Mouse (Mus musculus) liver, embryonic 14.5 days (tissue): ENCODE data around the gene Arhgap24. TPM values are rescaled to one million over a fixed set of nuclear protein-coding genes. Genes with fewer than 3 reads are reported as not detected.

Source experiments
- ATAC-seq: fragments of 200-750 bp; cut with Nextera tagmentation; 2 replicates; pipeline ENCODE4 v1.8.0; 2017; ENCODE audit warnings: moderate number of reproducible peaks, mild to moderate bottlenecking, moderate library complexity; ENCODE audit not compliant: insufficient read depth
- DNase-seq, 3 experiments: peaks; one replicate each; pipeline ENCODE4 v3.0.0-alpha.2; 2012 to 2013; ENCODE audit warnings: low read depth in 3 of 3, low spot score in 3 of 3
- H3K27ac ChIP-seq: fragments of 300-500 bp; sonication (generic); 2 replicates; pipeline ENCODE4 v1.5.1; 2014; ENCODE audit warnings: moderate library complexity, mild to moderate bottlenecking, control low read depth, inconsistent platforms
- H3K27me3 ChIP-seq: fragments of 300-500 bp; sonication (generic); 2 replicates; pipeline ENCODE4 v1.6.1; 2014; ENCODE audit warnings: mild to moderate bottlenecking, low read length, moderate library complexity; ENCODE audit not compliant: control insufficient read depth, insufficient read depth
- H3K36me3 ChIP-seq: fragments of 300-500 bp; sonication (generic); replicated peaks from 2 replicates; pipeline ENCODE4 v1.6.1; 2014; ENCODE audit warnings: low read depth; ENCODE audit not compliant: control insufficient read depth, insufficient read depth
- H3K4me1 ChIP-seq, 2 experiments: fragments of 200-500 bp in 1 of 2; fragments of 300-500 bp in 1 of 2; sonication (generic) in 1 of 2; replicated peaks; 2 replicates each; pipeline ENCODE4 v1.6.1; 2012 to 2014; ENCODE audit warnings: antibody characterized with exemption in 1 of 2, inconsistent platforms in 1 of 2, low read length in 1 of 2; ENCODE audit not compliant: control insufficient read depth in 2 of 2, insufficient read depth in 2 of 2
- H3K4me2 ChIP-seq: fragments of 300-500 bp; sonication (generic); 2 replicates; pipeline ENCODE4 v1.6.1; 2014; ENCODE audit warnings: low read depth, mild to moderate bottlenecking, control low read depth, moderate library complexity
- H3K4me3 ChIP-seq, 2 experiments: fragments of 200-500 bp in 1 of 2; fragments of 300-500 bp in 1 of 2; sonication (generic) in 1 of 2; 2 replicates each; pipeline ENCODE4 v1.5.1; 2012 to 2014; ENCODE audit warnings: low read depth in 2 of 2, low read length in 2 of 2, mild to moderate bottlenecking in 2 of 2, control low read depth in 1 of 2, inconsistent platforms in 1 of 2, moderate library complexity in 1 of 2; ENCODE audit not compliant: insufficient read depth in 1 of 2
- H3K9ac ChIP-seq: fragments of 300-500 bp; sonication (generic); replicated peaks from 2 replicates; pipeline ENCODE4 v1.6.1; 2014; ENCODE audit warnings: mild to moderate bottlenecking, control low read depth, moderate library complexity
- H3K9me3 ChIP-seq: fragments of 300-500 bp; sonication (generic); 2 replicates; pipeline ENCODE4 v1.6.1; 2016; ENCODE audit warnings: low read length, mixed read lengths; ENCODE audit not compliant: control insufficient read depth
- CTCF ChIP-seq: IDR thresholded peaks from 2 replicates; pipeline ENCODE4 v1.5.1; 2016; ENCODE audit warnings: antibody characterized with exemption, low read depth, control low read depth
- EP300 ChIP-seq: IDR thresholded peaks from 2 replicates; pipeline ENCODE4 v1.6.1; 2016; ENCODE audit warnings: antibody characterized with exemption, low read depth
- WGBS: fragments of 180-500 bp; shearing (Covaris S2); extraction: QIAGEN DNeasy Blood & Tissue Kit; methylation state at CpG from one replicate; pipeline ENCODE4 v1.1.7; 2014; ENCODE audit not compliant: insufficient replicate concordance; 5-methylcytosine and 5-hydroxymethylcytosine counted together
- polyA plus RNA-seq, 2 experiments: library from polyadenylated mRNA; depleted of rRNA in 1 of 2; stranded (reverse) in 1 of 2; unstranded in 1 of 2; fragments of >200 nt; fragmentation: Nextera tagmentation in 1 of 2; extraction: Ambion mirVana in 1 of 2; gene quantifications; 2 replicates each; pipeline versions ENCODE4 v1.2.1 to v1.2.3; 2012 to 2014

Arhgap24 gene
- polyA plus RNA-seq, 2 experiments, result 1.8 to 2.1 TPM

- no peak for DNase-seq
- Histone ChIP-seq H3K4me1 (no peaks in the 10 kb centered on the region), H3K36me3 (no peaks in the 10 kb centered on the region), H3K9ac (no peak overlapping the region), H3K9me3 (no peaks in the 10 kb centered on the region), H3K27me3 (no peaks in the 10 kb centered on the region), H3K4me2 (no peak overlapping the region), H3K4me3 (no peak overlapping the region), H3K27ac (no peak overlapping the region)
- no peak for ATAC-seq
- no peak for TF ChIP-seq EP300
- no peak for TF ChIP-seq CTCF
- WGBS, result 60% methylated on average over 2 of the region's 2 CpGs
These were observed 132.9 kb downstream of the Arhgap24 start for GRCm38 (mm10) chr5:102614081-102614480.

- Histone ChIP-seq H3K4me1 (no peaks in the 10 kb centered on the region), H3K9ac (no peak overlapping the region), H3K27ac (no peak overlapping the region), H3K27me3 (no peaks in the 10 kb centered on the region), H3K9me3 (no peaks in the 10 kb centered on the region), H3K4me3 (no peak overlapping the region), H3K4me2 (no peak overlapping the region), H3K36me3 (no peaks in the 10 kb centered on the region)
- no peak for TF ChIP-seq EP300
- TF ChIP-seq CTCF, result no peak
- no peak for DNase-seq
- WGBS, result 69% methylated on average over 6 of the region's 6 CpGs
- ATAC-seq, result no peak
These were observed 134.1 kb downstream of the Arhgap24 start for GRCm38 (mm10) chr5:102615249-102615648.

DNA sequence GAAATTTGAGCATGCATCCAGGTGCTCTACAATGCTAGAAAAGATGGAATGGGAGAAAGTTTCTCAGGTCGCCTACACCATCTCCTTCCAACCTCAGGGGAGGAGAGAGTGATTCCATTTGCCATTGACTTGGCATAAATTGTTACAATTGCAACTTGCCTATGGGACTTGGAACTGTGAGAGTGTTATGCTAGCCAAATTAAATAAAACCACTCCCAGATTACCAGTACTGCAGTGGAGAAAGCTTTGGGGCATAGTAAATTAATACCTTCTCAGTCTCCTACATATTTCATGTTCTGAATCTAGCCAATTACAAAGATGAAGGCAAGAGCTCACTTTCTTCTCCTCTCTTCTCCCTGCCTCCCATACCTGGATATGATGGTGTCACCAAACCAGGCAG is 139.8 kb downstream of the Arhgap24 start:
- H3K4me1 ChIP-seq, result no peaks in the 10 kb centered on the region
- no peak overlapping the region for H3K9ac ChIP-seq
- no peak for TF ChIP-seq EP300
- no peak for TF ChIP-seq CTCF
- no peaks in the 10 kb centered on the region for H3K9me3 ChIP-seq
- no peaks in the 10 kb centered on the region for H3K36me3 ChIP-seq
- H3K27me3 ChIP-seq, result no peaks in the 10 kb centered on the region
- no peak overlapping the region for H3K4me3 ChIP-seq
- no peak for ATAC-seq
- 56% methylated on average over 1 of the region's 1 CpGs for WGBS
- DNase-seq, result no peak
- no peak overlapping the region for H3K27ac ChIP-seq
- H3K4me2 ChIP-seq, result no peak overlapping the region

GRCm38 (mm10) chr5:102623807-102624435 is 142.7 kb downstream of the Arhgap24 start:
- TF ChIP-seq CTCF (no peak), EP300 (no peak)
- H3K4me1 ChIP-seq, result no peaks in the 10 kb centered on the region
- no peak overlapping the region for H3K4me3 ChIP-seq
- no peaks in the 10 kb centered on the region for H3K36me3 ChIP-seq
- ATAC-seq (no peak), DNase-seq (no peak)
- H3K9ac ChIP-seq, result no peak overlapping the region
- H3K4me2 ChIP-seq, result no peak overlapping the region
- no peak overlapping the region for H3K27ac ChIP-seq
- no peaks in the 10 kb centered on the region for H3K9me3 ChIP-seq
- no peaks in the 10 kb centered on the region for H3K27me3 ChIP-seq
- WGBS, result 60% methylated on average over 3 of the region's 3 CpGs

GRCm38 (mm10) chr5:102626671-102627070 is 145.5 kb downstream of the Arhgap24 start:
- Histone ChIP-seq H3K4me2 (no peak overlapping the region), H3K36me3 (no peaks in the 10 kb centered on the region), H3K27ac (no peak overlapping the region), H3K9me3 (no peaks in the 10 kb centered on the region), H3K4me3 (no peak overlapping the region), H3K27me3 (no peaks in the 10 kb centered on the region), H3K9ac (no peak overlapping the region), H3K4me1 (no peaks in the 10 kb centered on the region)
- ATAC-seq (no peak), DNase-seq (no peak)
- WGBS, result 51% methylated on average over 2 of the region's 2 CpGs
- no peak for TF ChIP-seq CTCF
- TF ChIP-seq EP300, result no peak
